Mouse (Mus musculus): ENCODE results near the gene Ccnl2.

Gene Ccnl2

DNA sequence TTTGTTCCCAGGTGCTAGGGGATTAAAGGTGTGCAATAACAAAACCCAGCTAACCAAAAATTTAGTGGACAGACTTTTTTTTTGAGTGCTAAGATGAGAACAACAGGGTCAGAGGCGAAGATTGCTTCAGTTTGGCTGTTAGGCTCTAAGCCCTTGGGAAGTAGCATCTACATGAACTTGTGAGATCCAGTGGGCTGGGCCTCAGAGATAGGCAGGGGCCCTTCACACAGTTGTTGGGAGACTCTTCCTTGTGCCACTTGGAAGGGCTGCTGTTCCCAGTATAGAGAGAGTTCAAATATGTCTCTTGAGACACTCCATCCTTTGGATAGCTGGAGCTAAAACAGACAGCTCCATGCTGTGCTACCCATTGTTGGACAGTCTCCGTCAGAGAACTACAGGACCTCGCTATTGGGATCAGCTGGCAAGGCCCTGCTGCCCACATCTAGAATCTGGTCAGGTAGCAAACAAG is 22.2 kb upstream of the Ccnl2 start, which contains the start of gene Ankrd65:
Gene Ankrd65, plus strand, starts transcription at position 419 of the 469 bp plus-strand sequence.
- no peak for DNase-seq (ENCODE audit: low spot score in 2 of 2)

DNA sequence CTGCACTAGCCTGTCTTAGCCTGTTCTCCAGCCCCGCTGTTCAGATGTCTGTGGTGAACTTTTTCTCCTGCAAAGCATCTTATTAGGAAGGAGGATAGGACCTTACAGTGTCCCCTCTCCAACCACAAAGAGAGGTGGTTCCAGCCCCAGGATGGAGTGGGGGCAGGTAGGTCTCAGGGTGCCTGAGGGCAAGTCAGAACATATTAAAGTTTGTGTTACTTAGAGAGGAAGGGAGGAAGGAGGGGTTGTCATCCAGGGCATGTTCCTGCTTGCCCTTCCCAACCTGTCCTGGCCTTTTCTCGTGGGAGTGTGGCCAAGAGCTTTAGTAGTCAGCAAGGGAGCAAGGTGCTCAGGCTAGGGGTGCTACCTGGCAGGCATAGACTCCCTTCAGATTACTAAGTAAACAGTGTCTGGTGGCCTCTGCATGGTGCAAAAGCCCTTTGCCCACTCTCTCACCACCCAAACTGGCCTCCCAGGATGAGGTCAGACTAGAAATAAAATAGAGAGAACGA is 21.6 kb upstream of the Ccnl2 start:
- no peak for DNase-seq (ENCODE audit: low spot score in 2 of 2)

DNA sequence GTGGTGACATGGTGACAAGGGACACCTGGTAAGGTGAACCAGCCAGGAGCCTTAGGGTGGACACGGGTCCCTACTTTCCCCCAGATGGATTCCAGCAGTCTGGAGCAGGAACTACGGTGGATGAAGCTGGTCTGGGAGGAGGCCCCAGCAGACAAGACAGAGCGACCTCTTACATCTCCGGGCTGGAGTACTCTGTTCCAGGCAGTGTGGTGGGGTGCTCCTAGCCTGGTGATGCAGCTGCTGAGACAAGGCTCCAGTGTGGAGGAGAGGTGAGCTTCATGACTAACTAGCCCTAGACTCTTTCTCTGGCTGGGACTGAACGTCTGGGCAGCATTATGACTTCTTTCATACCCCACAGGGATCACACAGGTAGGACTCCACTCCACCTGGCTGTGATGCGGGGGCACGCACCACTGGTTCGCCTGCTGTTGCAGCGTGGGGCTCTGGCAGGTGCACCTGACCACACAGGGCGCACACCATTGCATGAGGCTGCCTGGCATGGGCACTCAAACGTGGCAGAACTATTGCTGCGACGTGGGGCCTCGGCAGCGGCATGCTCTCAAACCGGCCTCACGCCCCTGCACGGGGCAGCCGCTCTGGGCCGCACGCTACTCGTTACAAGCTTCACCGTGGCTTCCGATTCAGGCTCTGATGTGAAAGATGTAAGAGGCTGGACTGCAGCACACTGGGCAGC is 20.9 kb upstream of the Ccnl2 start:
- DNase-seq (ENCODE audit: low spot score in 2 of 2) = no peak

DNA sequence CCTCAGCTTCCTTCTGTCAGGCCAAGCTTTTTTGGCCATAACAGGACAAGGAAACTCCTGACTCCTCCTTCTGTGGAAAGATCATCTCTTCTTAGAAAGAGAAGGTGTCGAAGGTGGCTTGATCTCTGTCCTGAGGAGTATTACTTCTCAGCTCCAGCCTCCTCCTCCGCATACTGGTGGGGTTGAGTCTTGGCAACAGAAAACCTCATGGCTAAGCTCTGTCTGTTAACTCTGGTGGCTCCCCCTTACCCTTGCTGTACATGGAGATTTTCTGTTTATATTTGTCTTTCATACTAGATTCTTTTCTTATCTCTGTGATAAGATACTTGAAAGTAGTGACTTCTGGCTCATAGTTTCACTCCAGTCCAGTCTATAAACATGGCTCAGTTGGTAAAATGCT is 18.6 kb upstream of the Ccnl2 start:
- DNase-seq (ENCODE audit: low spot score in 2 of 2) = no peak

DNA sequence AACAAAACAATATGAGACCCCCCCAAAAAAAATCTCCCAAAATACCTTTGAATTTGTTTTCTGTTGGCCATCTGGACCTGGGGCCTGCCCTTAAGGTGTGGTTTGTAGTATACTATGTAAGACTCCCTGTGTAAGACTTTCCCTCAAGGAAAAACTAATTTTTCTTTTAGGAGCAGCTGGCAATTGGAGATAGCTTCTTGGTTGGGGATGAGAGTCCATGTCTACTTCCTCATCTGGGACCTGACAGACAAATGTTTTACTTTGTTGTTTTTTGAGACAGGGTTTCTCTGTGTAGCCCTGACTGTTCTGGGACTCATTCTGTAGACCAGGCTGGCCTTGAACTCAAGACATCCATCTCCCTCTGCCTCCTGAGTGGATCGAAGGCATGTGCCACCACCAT is 10.2 kb upstream of the Ccnl2 start:
- DNase-seq (ENCODE audit: low spot score in 2 of 2) = no peak

DNA sequence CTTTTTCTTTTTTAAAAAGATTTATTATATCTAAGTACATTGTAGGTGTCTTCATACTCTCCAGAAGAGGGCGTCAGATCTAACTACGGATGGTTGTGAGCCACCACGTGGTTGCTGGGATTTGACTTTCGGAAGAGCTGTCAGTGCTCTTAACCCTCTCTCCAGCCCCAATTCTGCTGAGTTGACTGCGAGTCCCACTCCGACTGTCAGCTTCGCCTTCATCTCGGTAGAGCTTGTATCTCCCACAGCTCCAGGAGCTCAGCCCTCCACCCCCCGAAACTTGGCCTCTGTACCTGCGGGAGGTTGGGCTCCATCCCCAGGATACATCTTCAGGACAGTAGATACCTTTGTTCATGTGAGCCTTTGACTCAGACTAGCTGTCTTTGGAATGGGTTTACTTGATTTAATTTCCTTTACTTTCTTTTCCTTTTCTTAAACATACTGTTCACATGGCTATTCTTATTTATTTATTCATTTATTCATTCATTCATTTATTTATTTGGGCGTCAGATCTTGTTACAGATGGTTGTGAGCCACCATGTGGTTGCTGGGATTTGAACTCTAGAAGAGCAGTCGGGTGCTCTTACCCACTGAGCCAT is 9.4 kb upstream of the Ccnl2 start, which contains the start of gene Mrpl20:
Gene Mrpl20, plus strand, starts transcription at position 138 of the 599 bp plus-strand sequence.
- no peak for DNase-seq (ENCODE audit: low spot score in 2 of 2)

DNA sequence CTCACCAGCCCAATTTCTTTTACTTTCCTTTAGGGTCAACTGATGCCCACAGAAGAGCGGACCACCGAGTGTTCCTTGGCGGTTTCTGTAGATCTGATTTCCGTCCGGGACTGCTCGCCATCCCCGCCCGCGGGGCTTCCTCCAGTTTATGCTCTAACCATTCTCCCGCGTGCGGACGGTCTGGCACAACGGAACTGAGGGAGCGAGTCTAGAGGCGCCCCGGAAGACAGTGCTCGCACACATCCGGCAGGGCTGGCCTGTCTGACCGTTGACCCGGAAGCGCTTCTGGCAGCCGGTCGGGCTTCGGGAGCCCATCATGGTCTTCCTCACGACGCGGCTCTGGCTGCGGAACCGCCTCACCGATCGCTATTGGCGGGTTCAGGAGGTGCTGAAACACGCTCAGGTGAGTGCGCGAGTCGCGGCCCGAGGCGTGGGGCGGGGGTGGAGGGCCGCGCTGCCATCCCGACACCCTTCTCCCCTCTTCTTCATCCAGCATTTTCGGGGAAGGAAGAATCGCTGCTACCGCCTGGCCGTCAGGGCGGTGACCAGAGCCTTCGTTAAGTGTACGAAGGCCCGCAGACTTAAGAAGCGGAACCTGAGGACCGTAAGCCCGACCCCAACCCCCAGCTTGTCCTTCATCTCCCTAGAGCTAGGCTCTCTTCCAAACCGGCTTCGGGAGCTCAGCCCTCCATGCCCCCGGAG is 8.8 kb upstream of the Ccnl2 start:
- peak; percentile 76 to 96 for DNase-seq (ENCODE audit: low spot score in 2 of 2)

DNA sequence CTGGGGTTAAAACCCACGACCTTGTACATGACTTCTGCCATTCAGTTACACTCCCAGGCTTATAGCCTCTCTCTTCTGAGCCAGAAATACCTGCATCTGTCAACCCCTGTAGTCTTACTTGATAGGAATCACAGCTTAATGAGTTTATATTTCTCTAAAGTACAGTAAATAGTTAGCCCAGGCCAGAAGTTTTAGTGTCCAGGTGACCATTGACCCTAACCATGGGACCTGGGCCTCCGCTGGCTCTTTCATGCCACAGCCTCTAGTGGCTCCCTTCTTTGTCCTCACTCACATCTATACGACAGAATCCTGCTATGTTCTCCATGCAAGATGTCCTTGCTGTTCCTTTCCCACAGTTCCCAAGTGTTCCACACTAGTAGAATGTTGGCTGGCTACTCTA is 4.4 kb upstream of the Ccnl2 start:
- no peak for DNase-seq (ENCODE audit: low spot score in 2 of 2)

DNA sequence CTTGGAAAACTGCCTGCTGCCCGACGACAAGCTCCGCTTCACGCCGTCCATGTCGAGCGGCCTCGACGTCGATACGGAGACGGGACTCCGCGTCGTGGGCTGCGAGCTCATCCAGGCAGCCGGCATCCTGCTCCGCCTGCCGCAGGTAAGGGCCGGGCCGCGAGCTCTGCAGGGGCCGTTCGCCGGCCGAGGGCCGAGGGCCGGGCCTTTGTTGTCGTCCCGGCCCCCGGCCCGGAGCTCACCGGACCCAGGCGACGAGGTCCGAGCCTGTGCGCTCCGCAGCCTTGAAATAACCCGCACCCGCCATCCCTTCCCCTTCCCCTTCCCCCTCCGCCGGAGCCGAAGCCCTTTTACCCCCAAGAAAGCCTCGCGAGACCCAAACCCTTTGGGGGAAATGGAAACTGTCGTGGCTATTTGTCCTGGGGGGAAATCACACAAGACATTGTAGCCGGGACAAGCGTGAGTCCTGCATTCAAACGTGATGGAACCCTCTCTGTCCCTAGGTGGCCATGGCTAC is 434 bp downstream of the Ccnl2 start:
- DNase-seq (ENCODE audit: low spot score in 2 of 2) = no peak

DNA sequence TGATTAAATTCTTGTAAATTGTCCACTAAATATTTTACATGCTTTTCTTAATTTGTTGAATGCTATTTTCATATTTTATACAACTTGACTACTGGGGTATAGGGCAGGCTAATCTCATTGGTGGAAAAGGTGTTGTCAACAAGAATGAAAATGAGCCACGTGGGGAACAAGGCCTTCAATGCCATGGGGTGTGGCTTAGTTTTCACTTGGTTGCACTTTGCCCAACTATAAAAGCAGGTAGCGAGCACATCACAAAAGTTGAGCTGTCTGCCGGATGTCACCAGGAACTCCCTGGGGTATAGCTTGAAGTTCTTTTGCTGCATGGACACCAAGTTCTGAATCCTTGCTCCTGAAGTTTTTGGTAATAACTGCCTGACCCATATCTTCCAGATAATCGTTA is 5.2 kb downstream of the Ccnl2 start:
- no peak for DNase-seq (ENCODE audit: low spot score in 2 of 2)

DNA sequence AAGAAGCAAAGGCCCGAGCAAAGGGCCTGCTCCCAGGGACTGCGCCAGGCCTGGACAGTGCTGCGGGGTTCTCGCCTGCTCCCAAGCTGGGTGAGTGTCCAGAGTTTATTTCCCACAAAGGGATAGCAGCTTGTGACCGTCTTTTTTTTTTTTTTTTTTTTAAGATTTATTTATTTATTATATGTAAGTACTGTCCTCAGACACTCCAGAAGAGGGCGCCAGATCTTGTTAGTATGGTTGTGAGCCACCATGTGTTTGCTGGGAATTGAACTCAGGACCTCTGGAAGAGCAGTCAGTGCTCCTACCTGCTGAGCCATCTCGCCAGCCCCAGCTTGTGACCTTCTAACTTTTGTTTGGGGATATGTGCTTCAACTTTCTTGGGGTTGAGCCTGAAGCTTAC is 8.7 kb downstream of the Ccnl2 start:
- DNase-seq (ENCODE audit: low spot score in 2 of 2) = no peak

DNA sequence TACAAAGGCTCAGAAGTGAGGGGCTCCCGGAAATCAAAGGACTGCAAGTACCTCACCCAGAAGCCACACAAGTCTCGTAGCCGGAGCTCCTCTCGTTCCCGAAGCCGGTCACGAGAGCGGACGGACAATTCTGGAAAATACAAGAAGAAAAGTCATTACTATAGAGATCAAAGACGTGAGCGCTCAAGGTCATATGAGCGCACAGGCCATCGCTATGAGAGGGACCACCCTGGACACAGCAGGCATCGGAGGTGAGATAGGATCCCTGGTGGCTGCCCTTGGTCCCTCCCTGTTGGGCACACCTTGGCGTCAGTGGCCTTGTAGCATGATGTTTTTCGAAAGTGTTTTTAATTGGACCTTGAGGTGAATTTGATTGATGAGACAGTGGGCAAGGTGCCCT is 11.2 kb downstream of the Ccnl2 start:
- no peak for DNase-seq (ENCODE audit: low spot score in 2 of 2)

DNA sequence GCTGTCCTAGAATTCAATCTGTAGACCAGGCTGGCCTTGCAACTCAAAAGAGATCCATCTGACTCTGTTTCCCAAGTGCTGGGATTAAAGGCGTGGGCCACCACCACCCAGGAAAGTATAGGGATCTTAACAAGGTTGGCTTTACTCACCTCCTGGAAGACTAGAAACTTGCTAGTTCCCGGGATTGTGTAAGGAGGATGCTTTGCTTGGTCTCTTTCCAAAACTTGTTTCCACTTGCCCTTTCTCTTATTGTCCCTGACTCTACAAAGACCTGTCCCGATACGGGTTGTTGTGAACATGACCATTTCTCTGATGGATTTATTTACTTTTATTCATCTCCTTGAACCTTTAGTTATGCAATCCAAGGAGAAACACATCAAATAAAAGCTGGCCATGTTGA is 17.6 kb downstream of the Ccnl2 start:
- no peak for DNase-seq (ENCODE audit: low spot score in 2 of 2)

DNA sequence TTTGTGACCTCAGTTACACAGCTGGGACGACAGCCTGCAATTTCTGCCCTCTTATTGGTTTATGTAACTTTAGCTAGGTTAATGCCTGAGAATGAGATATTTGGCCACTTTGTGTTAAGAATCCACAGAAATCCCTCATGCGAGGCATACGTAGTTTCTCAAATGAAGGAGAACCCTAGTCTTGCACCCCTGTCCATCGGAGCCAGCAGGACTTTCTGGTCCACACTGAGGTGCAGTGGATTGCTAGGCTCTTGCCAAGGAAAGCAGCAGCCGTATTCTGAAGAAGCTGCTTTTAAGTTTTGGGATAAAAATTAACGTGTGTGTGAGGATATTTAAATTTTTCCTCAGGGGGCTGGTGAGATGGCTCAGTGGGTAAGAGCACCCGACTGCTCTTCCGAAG is 18.3 kb downstream of the Ccnl2 start:
- DNase-seq (ENCODE audit: low spot score in 2 of 2) = no peak

DNA sequence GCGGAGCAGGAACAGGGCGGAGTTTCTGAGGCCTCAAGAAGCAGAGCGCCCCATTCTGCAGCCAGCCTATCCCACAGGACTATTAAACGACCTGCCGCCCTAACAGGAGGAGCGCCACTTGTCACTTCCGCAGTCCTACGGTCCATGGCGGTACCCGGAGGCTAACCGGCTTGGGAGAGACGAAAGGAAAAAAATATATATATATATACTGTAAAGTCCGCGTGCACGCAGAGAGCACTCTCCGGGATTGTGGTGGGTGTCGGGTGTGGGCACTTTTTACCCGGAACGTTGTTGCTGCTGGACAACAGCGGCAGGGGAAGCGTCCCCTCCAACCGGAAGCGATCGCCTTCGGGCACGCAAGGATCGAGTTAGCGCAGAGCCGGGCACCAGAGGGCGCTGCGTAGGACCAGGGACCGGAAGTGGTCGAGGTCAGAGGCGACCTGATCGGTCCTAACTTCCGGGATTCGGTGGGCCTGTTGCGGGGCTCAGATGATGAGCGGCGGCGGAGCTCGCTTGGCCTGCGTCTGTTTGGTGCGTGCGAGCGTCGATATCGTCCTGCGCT is 19.0 kb downstream of the Ccnl2 start, which contains the start of gene Aurkaip1:
Gene Aurkaip1, plus strand, starts transcription at position 68 of the 562 bp plus-strand sequence.
- DNase-seq (ENCODE audit: low spot score in 2 of 2) = peak; percentile 85 to 97

DNA sequence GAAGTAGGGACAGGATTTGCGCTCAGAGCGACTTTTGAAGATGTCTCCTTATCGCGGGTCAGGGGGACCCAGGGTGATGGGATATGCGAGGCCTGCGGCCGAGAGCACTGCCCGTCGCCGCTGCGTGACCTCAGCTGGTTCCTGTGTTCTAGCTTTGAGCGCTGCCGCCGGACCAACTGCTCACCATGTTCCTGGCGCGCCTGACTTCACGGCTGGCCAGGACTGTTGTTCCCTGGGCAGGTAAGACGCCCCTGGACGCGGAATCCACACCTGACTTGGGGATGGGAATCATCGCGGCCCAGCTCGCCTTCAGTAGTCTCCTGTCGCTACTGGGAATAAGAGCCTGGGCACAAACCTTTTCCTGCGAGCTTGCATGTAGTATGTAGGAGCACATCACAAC is 19.5 kb downstream of the Ccnl2 start:
- peak in 1 of 2 experiments; percentile 29 for DNase-seq (ENCODE audit: low spot score in 2 of 2)

DNA sequence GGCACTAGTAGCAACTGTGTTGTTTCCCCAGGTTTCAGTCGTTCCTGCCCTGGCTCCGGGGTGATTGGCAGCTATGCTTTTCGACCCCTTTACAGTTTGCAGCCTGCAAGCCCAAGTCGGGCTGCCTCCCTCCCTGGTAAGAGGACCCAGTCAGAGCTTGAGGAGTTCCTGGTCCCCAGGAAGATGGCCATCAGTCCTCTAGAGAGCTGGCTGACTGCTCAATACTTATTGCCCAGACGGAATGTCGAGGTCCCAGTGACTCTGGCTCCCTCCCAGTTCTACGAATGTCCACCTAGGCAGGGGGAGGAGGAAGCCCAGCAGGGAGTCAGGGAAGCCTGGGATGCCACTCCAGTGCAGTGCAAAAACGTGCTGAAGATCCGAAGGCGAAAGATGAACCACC is 20.0 kb downstream of the Ccnl2 start:
- no peak for DNase-seq (ENCODE audit: low spot score in 2 of 2)

DNA sequence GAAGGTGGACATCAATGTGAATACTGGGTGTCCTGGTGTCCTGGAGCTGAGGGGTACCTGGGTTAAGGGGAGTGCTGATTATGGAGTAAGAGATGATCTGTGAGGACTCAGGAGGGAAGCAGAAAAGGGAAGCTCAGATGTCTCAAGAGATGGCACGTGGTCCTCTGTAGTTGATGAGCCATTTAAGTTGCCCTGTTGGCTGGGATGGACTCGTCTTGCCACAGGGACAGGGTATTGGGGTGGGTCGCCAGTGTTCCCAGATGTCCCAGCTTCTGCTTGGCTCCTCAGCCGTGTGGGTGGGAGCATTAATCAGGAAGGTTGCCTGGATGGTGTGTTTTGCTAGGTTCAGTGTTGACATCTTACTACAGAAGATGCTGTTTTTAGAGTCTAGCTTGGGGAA is 20.9 kb downstream of the Ccnl2 start:
- no peak for DNase-seq (ENCODE audit: low spot score in 2 of 2)

DNA sequence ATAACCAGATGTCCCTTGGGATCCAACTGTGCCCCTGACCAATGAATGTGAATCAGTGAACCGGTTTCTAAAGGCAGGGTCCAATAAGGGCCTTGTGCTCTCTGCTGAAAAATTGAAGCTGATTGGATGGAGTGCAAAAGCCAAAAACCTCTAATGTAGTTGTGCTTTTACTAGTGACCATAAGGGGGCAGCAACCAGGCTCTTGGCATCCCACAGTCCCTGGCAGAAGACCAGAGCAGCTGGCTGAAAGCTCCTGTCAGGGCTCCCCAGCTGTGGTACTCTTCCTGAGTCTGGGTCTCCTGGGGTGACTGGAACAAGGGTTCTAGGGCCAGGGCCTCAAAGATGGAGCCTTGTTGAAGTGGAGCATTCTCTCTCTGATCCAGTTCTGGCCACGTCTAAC is 21.5 kb downstream of the Ccnl2 start:
- peak; percentile 59 to 80 for DNase-seq (ENCODE audit: low spot score in 2 of 2)

DNA sequence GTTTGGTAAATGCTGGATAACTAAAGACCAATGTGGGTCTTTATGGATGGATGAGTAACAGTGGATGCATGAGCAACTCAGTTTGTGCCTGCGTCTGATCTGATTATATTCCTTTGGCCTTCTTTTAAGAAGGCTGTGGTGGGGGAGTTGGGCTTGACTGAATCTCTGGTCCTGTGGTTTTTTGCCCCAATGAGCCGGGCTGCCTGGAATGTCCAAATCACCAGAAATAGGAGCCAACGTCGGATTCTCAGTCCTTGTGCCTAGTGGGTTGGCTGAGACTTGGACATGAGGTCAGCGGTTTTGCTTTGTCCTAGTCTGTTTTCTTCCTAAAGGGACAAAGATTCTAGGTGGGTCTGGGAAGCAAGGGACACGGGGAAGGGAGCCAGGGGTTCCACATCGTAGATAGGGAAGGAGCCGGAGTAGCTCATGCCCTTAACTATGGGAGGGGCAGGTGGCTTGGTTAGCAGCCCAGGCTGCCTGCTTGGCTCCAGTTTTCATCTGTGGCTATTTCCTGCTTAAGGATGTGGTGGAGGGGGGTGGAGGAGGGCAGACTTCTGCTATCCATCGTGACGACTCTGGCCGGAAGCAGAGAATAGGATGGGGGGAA is 25.2 kb downstream of the Ccnl2 start:
- DNase-seq (ENCODE audit: low spot score in 2 of 2) = no peak

Data from left cerebral cortex, adult 9 months (tissue).